Mouse (Mus musculus) induced T-regulatory cell, adult 2 months (primary cell): ENCODE results near the gene Gm26566.
"Not testable (repeated sequence)": the region's sequence is repeated elsewhere in the genome, so short reads cannot be mapped to it uniquely, and the experiment has no call there.

Experiments used
- DNase-seq: peaks from one replicate; pipeline ENCODE4 v3.0.0-alpha.2; 2012; ENCODE audit warnings: low read depth

Gene Gm26566

GRCm38 (mm10) chr4:88739036-88739435, 17.4 kb downstream of the Gm26566 start:
- no peak for DNase-seq

DNA sequence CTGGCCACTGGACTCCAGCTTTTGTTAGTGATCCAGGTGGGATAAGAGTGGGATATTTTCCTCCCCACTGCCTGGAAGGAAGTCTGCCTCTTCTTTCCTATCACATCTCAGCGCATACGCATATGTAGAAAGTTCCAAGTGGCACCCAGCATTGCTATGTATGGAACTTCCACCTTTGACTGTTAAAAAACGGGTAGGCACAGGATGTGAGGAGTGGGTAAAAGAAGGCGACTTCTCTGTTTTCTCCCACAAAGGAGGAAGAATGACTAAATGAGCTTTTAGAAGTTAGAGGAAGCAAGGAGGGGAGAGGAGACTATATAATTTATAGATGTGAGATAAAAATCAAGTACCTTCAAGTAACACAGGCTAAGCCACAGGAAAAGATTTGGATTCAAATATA, 19.8 kb downstream of the Gm26566 start:
- no peak for DNase-seq

DNA sequence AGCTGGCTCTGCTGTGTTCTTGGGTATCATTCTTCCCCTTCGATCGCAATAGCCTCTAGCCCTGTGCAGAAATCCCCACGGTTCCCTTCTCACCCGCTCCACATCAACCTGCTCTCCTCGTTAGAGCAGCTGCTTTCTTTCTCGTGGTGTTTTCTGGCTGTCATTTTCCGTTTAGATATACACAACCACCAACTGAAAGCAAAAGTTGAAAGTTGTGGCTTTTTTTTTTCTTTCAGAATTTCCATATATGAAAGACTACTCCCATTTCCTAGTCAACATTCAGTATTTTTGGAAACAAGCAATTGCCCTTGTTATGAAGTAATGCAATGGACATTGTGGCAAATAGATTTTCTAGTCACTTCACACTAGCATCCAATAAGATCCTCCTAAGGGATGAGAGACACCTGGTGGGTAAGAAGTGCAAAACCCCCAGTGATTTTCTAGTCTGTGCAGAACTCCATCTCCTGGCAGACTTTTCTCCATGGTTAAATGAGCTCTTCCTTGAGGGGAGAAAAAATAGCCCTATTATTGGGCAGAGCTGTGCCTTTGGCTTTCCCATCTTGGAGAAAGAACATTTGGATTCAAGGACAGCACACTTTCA, 21.3 kb downstream of the Gm26566 start:
- DNase-seq, result peak; percentile 58

- peak; percentile 29 for DNase-seq
Measured at GRCm38 (mm10) chr4:88744207-88744606, 22.6 kb downstream of the Gm26566 start.

GRCm38 (mm10) chr4:88749926-88750325, 28.3 kb downstream of the Gm26566 start:
- DNase-seq, result no peak

- DNase-seq, result not testable (repeated sequence)
Measured at GRCm38 (mm10) chr4:88754818-88755340, 33.3 kb downstream of the Gm26566 start, which contains the start of gene Gm13271. Gene Gm13271 (plus strand): TSS chr4:88754868.

DNA sequence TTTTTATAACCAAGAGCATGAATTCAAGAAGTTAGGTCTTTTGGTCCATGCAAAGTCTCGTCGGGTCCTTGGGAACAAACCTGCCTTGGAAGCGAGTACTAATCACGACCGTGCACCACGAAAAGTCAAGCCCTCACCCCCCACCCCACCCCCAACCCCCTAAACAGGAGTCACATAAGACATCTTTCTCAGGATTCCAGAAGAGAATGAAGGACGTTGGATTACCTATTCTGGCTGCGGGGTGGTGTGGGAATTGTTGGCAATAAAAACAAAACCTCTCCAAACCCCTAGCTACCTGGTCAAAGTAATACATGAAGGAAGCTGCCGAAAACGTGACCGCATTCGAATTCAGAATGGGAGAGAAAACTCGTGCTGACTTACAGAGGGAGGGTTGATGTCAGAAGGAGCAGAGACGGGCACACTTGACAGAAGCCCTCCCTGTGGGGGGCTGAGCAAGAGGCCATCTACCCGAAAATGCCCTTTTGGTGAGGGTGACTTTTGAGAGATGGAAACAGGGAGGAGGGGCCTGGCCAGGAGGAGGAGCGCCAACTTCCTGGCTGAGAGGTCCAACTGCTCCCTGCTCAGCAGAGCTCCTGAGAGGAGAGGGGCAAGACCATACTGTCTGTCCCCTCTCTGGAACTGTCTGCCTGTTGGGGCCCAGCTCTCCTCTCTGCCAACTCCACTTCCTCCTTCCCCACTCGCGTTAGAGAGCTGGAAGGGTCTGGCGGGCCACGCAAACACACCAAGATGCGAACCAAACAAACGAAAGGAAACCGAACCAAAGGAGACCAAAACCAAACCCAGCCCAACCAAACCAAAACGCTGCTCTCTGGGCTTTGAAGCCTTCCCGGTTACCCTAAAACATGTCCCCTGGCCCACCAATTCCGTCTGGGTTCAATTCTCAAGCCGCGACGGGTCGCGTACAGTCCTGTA, 35.2 kb downstream of the Gm26566 start:
- peak; percentile 77 for DNase-seq

GRCm38 (mm10) chr4:88757628-88758031, 36.0 kb downstream of the Gm26566 start:
- DNase-seq, result peak; percentile 91

DNA sequence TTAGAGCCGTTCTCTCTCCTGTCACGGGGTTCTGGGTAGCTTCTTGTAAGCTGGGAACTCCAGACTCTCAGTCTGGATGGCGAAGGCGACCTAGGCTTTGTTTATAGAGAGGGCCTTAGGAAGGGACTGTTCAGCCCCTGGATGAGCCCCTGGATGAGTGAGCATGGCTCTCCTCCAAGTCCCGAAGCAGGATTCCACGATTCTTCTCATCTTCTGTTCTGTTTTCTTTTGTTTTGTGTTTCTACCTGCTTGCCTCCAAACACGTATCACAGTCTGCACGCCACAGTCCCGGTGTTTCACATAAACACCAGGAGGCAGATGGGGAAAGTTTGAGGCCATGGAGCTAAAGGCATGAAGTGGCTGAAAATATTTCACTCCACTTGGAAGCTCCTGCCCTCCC, 37.1 kb downstream of the Gm26566 start:
- DNase-seq, result not testable (repeated sequence)

GRCm38 (mm10) chr4:88759610-88760268, 38.1 kb downstream of the Gm26566 start, which contains the start of gene Gm13283:
Gene Gm13283 (plus strand): TSS chr4:88760119.
- DNase-seq, result not testable (repeated sequence)

- peak; percentile 76 for DNase-seq
Measured at GRCm38 (mm10) chr4:88760431-88760830, 38.8 kb downstream of the Gm26566 start.

DNA sequence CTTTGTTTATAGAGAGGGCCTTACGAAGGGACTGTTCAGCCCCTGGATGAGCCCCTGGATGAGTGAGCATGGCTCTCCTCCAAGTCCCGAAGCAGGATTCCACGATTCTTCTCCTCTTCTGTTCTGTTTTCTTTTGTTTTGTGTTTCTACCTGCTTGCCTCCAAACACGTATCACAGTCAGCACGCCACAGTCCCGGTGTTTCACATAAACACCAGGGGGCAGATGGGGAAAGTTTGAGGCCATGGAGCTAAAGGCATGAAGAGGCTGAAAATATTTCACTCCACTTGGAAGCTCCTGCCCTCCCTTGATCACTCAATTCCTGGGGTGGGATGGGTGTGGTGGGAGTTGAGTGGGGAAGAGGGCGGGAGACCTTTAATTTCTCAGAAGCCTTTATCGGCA, 40.2 kb downstream of the Gm26566 start:
- DNase-seq, result not testable (repeated sequence)

GRCm38 (mm10) chr4:88762341-88762740, 40.7 kb downstream of the Gm26566 start:
- not testable (repeated sequence) for DNase-seq

DNA sequence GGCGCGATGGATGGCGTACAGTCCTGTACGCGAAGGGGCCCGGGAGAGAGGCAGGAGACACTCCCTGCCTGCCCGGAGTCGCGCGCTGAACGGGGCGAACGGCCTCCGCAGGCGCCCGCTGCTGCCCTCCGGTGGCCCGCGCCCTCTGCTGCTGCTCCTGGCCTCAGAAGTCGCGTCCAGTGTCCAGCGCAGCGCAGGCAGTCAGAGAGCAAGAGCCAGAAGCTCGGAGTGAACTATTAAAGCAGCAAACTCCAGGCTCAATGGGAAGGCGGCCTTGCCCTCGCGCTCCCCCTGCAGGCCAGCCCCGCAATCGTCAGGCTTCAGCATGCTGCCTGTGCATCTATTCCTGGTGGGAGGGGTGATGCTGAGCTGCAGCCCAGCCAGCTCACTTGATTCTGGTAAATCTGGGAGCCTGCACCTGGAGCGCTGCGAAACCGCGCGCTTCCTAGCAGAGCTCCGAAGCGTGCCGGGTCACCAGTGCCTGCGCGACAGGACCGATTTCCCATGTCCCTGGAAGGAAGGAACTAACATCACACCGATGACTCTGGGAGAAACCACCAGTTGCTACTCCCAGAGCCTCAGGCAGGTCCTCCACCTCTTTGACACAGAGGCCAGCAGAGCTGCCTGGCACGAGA, 41.9 kb downstream of the Gm26566 start:
- peak; percentile 72 for DNase-seq
